Mouse (Mus musculus) forebrain, embryonic 15.5 days (tissue): ENCODE results near the gene Gm765. TPM values are rescaled to one million over a fixed set of nuclear protein-coding genes. Genes with fewer than 3 reads are reported as not detected.

Experiments used
- ATAC-seq: fragments of 200-750 bp; cut with Nextera tagmentation; replicated peaks from 2 replicates; pipeline ENCODE4 v1.8.0; 2017; ENCODE audit warnings: mild to moderate bottlenecking, moderate TSS enrichment, moderate library complexity
- H3K27ac ChIP-seq: fragments of 300-500 bp; sonication (generic); replicated peaks from 2 replicates; pipeline ENCODE4 v1.5.1; 2015; ENCODE audit warnings: mild to moderate bottlenecking, inconsistent platforms
- H3K27me3 ChIP-seq: fragments of 300-500 bp; sonication (generic); 2 replicates; pipeline ENCODE4 v1.6.1; 2015; ENCODE audit warnings: inconsistent platforms
- H3K36me3 ChIP-seq: fragments of 300-500 bp; sonication (generic); 2 replicates; pipeline ENCODE4 v1.6.1; 2015; ENCODE audit warnings: mild to moderate bottlenecking, inconsistent platforms
- H3K4me1 ChIP-seq: fragments of 300-500 bp; sonication (generic); 2 replicates; pipeline ENCODE4 v1.6.1; 2015; ENCODE audit warnings: inconsistent platforms
- H3K4me2 ChIP-seq: fragments of 300-500 bp; sonication (generic); replicated peaks from 2 replicates; pipeline ENCODE4 v1.6.1; 2015; ENCODE audit warnings: mild to moderate bottlenecking, inconsistent platforms
- H3K4me3 ChIP-seq: fragments of 300-500 bp; sonication (generic); 2 replicates; pipeline ENCODE4 v1.5.1; 2015; ENCODE audit warnings: mild to moderate bottlenecking, inconsistent platforms
- H3K9ac ChIP-seq: fragments of 300-500 bp; sonication (generic); replicated peaks from 2 replicates; pipeline ENCODE4 v1.6.1; 2015; ENCODE audit warnings: mild to moderate bottlenecking, inconsistent platforms
- H3K9me3 ChIP-seq: fragments of 300-500 bp; sonication (generic); 2 replicates; pipeline ENCODE4 v1.6.1; 2016; ENCODE audit warnings: inconsistent platforms
- WGBS: fragments of 180-500 bp; shearing (Covaris S2); methylation state at CpG from one replicate; pipeline ENCODE4 v1.1.7; 2015; ENCODE audit warnings: mixed read lengths; 5-methylcytosine and 5-hydroxymethylcytosine counted together
- polyA plus RNA-seq: library from polyadenylated mRNA; unstranded; fragments of >200 nt; fragmentation: Nextera tagmentation; extraction: Ambion mirVana; gene quantifications from 2 replicates; pipeline ENCODE4 v1.2.1, GENCODE M21; 2015

Gm765 gene
- polyA plus RNA-seq, 1 experiment from 2014 or later = not detected

GRCm38 (mm10) chr6:98287521-98287920, 55.0 kb downstream of the Gm765 start:
- Histone ChIP-seq H3K27ac (0 out of 2 replicates have a peak overlapping the region, but pooled peaks have one; percentile 43), H3K4me1 (peaks cover 8% of the 10 kb centered on the region), H3K4me3 (no peak overlapping the region), H3K27me3 (no peaks in the 10 kb centered on the region), H3K4me2 (no peak overlapping the region), H3K36me3 (no peaks in the 10 kb centered on the region), H3K9me3 (no peaks in the 10 kb centered on the region), H3K9ac (no peak overlapping the region)
- WGBS = 41% methylated on average over 6 of the region's 6 CpGs
- ATAC-seq = no peak

- Histone ChIP-seq H3K4me2 (no peak overlapping the region), H3K9ac (no peak overlapping the region), H3K4me1 (peaks cover 8% of the 10 kb centered on the region), H3K27ac (no peak overlapping the region), H3K36me3 (no peaks in the 10 kb centered on the region), H3K27me3 (no peaks in the 10 kb centered on the region), H3K9me3 (no peaks in the 10 kb centered on the region), H3K4me3 (no peak overlapping the region)
- WGBS = 70% methylated on average over 2 of the region's 2 CpGs
- ATAC-seq = no peak
Measured at GRCm38 (mm10) chr6:98285190-98285589, 57.4 kb downstream of the Gm765 start.

GRCm38 (mm10) chr6:98282791-98283190, 59.8 kb downstream of the Gm765 start:
- no peak for ATAC-seq
- Histone ChIP-seq H3K9ac (no peak overlapping the region), H3K9me3 (no peaks in the 10 kb centered on the region), H3K4me3 (no peak overlapping the region), H3K27me3 (no peaks in the 10 kb centered on the region), H3K4me2 (no peak overlapping the region), H3K27ac (no peak overlapping the region), H3K4me1 (peaks cover 8% of the 10 kb centered on the region), H3K36me3 (no peaks in the 10 kb centered on the region)
- WGBS = 63% methylated on average over 4 of the region's 4 CpGs

- H3K4me2 ChIP-seq = no peak overlapping the region
- no peaks in the 10 kb centered on the region for H3K9me3 ChIP-seq
- 94% methylated on average over 1 of the region's 1 CpGs for WGBS
- no peak for ATAC-seq
- no peaks in the 10 kb centered on the region for H3K4me1 ChIP-seq
- no peak overlapping the region for H3K27ac ChIP-seq
- no peak overlapping the region for H3K4me3 ChIP-seq
- no peak overlapping the region for H3K9ac ChIP-seq
- H3K27me3 ChIP-seq = no peaks in the 10 kb centered on the region
- no peaks in the 10 kb centered on the region for H3K36me3 ChIP-seq
Measured at GRCm38 (mm10) chr6:98271553-98271952, 71.0 kb downstream of the Gm765 start.

GRCm38 (mm10) chr6:98262961-98263360, 79.6 kb downstream of the Gm765 start:
- no peaks in the 10 kb centered on the region for H3K27me3 ChIP-seq
- peaks cover 7% of the 10 kb centered on the region; the same call in 1 of the 2 replicates for H3K9me3 ChIP-seq
- no peak overlapping the region for H3K27ac ChIP-seq
- no peak for ATAC-seq
- H3K4me3 ChIP-seq = no peak overlapping the region
- no peak overlapping the region for H3K4me2 ChIP-seq
- WGBS = 64% methylated on average over 2 of the region's 2 CpGs
- no peaks in the 10 kb centered on the region for H3K36me3 ChIP-seq
- no peak overlapping the region for H3K9ac ChIP-seq
- H3K4me1 ChIP-seq = no peaks in the 10 kb centered on the region

GRCm38 (mm10) chr6:98259016-98259415, 83.5 kb downstream of the Gm765 start:
- 50% methylated on average over 2 of the region's 2 CpGs for WGBS
- no peak overlapping the region for H3K9ac ChIP-seq
- no peaks in the 10 kb centered on the region for H3K4me1 ChIP-seq
- H3K36me3 ChIP-seq = no peaks in the 10 kb centered on the region
- H3K27ac ChIP-seq = no peak overlapping the region
- H3K9me3 ChIP-seq = peaks cover 7% of the 10 kb centered on the region; the same call in 1 of the 2 replicates
- H3K4me3 ChIP-seq = no peak overlapping the region
- no peak overlapping the region for H3K4me2 ChIP-seq
- no peaks in the 10 kb centered on the region for H3K27me3 ChIP-seq
- no peak for ATAC-seq

- no peak for ATAC-seq
- 75% methylated on average over 2 of the region's 2 CpGs for WGBS
- no peaks in the 10 kb centered on the region for H3K9me3 ChIP-seq
- no peak overlapping the region for H3K27ac ChIP-seq
- H3K4me3 ChIP-seq = no peak overlapping the region
- H3K4me2 ChIP-seq = no peak overlapping the region
- no peaks in the 10 kb centered on the region for H3K27me3 ChIP-seq
- H3K4me1 ChIP-seq = 0 out of 2 replicates have a peak, but pooled peaks cover 6% of the 10 kb centered on the region
- no peaks in the 10 kb centered on the region for H3K36me3 ChIP-seq
- no peak overlapping the region for H3K9ac ChIP-seq
Measured at GRCm38 (mm10) chr6:98246449-98246848, 96.1 kb downstream of the Gm765 start.

- no peaks in the 10 kb centered on the region for H3K27me3 ChIP-seq
- 0 out of 2 replicates have a peak, but pooled peaks cover 6% of the 10 kb centered on the region for H3K4me1 ChIP-seq
- no peaks in the 10 kb centered on the region for H3K36me3 ChIP-seq
- ATAC-seq = no peak
- no peak overlapping the region for H3K4me3 ChIP-seq
- WGBS = 21% methylated on average over 6 of the region's 6 CpGs
- no peak overlapping the region for H3K9ac ChIP-seq
- H3K27ac ChIP-seq = no peak overlapping the region
- no peak overlapping the region for H3K4me2 ChIP-seq
- no peaks in the 10 kb centered on the region for H3K9me3 ChIP-seq
Measured at GRCm38 (mm10) chr6:98243186-98243585, 99.4 kb downstream of the Gm765 start.

- no peak overlapping the region for H3K4me2 ChIP-seq
- no peak overlapping the region for H3K9ac ChIP-seq
- no peak for ATAC-seq
- H3K27ac ChIP-seq = no peak overlapping the region
- H3K9me3 ChIP-seq = no peaks in the 10 kb centered on the region
- no peak overlapping the region for H3K4me3 ChIP-seq
- WGBS = 93% methylated on average over 8 of the region's 8 CpGs
- no peaks in the 10 kb centered on the region for H3K27me3 ChIP-seq
- no peaks in the 10 kb centered on the region for H3K36me3 ChIP-seq
- no peaks in the 10 kb centered on the region for H3K4me1 ChIP-seq
Measured at GRCm38 (mm10) chr6:98240561-98241272, 101.8 kb downstream of the Gm765 start.

GRCm38 (mm10) chr6:98234097-98234496, 108.5 kb downstream of the Gm765 start:
- Histone ChIP-seq H3K4me2 (no peak overlapping the region), H3K9ac (no peak overlapping the region), H3K36me3 (no peaks in the 10 kb centered on the region), H3K27ac (no peak overlapping the region), H3K4me1 (no peaks in the 10 kb centered on the region), H3K9me3 (no peaks in the 10 kb centered on the region), H3K4me3 (no peak overlapping the region), H3K27me3 (no peaks in the 10 kb centered on the region)
- WGBS = 94% methylated on average over 3 of the region's 3 CpGs
- ATAC-seq = no peak

- no peaks in the 10 kb centered on the region for H3K27me3 ChIP-seq
- H3K4me3 ChIP-seq = no peak overlapping the region
- no peak overlapping the region for H3K9ac ChIP-seq
- no peaks in the 10 kb centered on the region for H3K36me3 ChIP-seq
- ATAC-seq = no peak
- H3K4me1 ChIP-seq = no peaks in the 10 kb centered on the region; the same call in 1 of the 2 replicates
- H3K27ac ChIP-seq = peak overlapping the region; percentile 27
- WGBS = 87% methylated on average over 8 of the region's 8 CpGs
- H3K9me3 ChIP-seq = no peaks in the 10 kb centered on the region
- H3K4me2 ChIP-seq = no peak overlapping the region
Measured at GRCm38 (mm10) chr6:98223923-98224322, 118.6 kb downstream of the Gm765 start.

- Histone ChIP-seq H3K36me3 (no peaks in the 10 kb centered on the region), H3K4me2 (no peak overlapping the region), H3K9me3 (no peaks in the 10 kb centered on the region), H3K27ac (peak overlapping the region; percentile 62; the same call in 1 of the 2 replicates), H3K9ac (no peak overlapping the region), H3K4me1 (no peaks in the 10 kb centered on the region; the same call in 1 of the 2 replicates), H3K4me3 (no peak overlapping the region), H3K27me3 (no peaks in the 10 kb centered on the region)
- 67% methylated on average over 16 of the region's 16 CpGs for WGBS
- no peak; the same call in 1 of the 2 replicates for ATAC-seq
Measured at GRCm38 (mm10) chr6:98221970-98222369, 120.6 kb downstream of the Gm765 start.

GRCm38 (mm10) chr6:98212225-98212624, 130.3 kb downstream of the Gm765 start:
- Histone ChIP-seq H3K4me3 (no peak overlapping the region), H3K4me2 (no peak overlapping the region), H3K27me3 (no peaks in the 10 kb centered on the region), H3K9ac (no peak overlapping the region), H3K27ac (no peak overlapping the region), H3K36me3 (no peaks in the 10 kb centered on the region), H3K4me1 (no peaks in the 10 kb centered on the region), H3K9me3 (no peaks in the 10 kb centered on the region)
- 87% methylated on average over 3 of the region's 3 CpGs for WGBS
- no peak for ATAC-seq
